Mouse (Mus musculus): Measurements from ENCODE around the gene Tigar. TPM values are rescaled to one million over a fixed set of nuclear protein-coding genes. Genes with fewer than 3 reads are reported as not detected.

Gene Tigar
- 10 to 100 TPM; 30.6 to 36.6 TPM for total RNA-seq (2021)
- long read RNA-seq, experiment 1, partial matches to known transcripts, result 0 of 19 reads
- long read RNA-seq, experiment 1, other reads (novel, unspliced or antisense), result 16 of 19 reads
- long read RNA-seq, experiment 2, transcript Tigar-201 (6 exons, 3,651 nt), result major isoform, 5 of 55 reads
- long read RNA-seq, experiment 2, partial matches to known transcripts, result 1 of 55 reads
- long read RNA-seq, experiment 2, other reads (novel, unspliced or antisense), result 49 of 55 reads

DNA sequence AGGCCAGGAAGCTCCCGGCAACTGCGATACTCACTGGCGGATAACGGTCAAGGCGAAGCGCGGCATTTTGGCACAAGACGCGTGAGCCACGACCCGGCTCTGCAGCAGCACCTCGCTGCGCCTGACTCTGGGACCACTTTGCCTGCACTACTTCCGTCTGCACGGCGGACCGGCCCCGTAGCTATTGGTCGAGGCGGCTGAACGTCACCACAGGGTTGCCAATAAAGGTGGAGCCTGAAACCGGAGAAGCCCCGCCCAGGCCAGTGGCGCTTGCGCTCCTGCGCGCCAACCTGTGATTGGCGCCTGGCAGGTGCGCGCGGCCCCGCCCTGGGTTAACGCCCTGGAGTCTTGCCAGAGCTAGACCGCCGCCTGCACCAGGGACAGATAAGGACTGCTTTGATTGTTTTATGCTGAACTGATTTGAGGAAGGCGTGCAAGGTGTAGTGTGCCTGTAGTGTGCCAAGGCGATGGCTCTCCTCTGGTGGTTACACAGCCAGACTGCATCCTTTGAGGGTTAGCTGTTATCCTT is at the start of gene Tigar:
Tigar (minus strand) TSS at position 156 of the 529 bp plus-strand sequence.
- peak; percentile 93 to 96 for DNase-seq (ENCODE audit: low spot score in 2 of 2)

DNA sequence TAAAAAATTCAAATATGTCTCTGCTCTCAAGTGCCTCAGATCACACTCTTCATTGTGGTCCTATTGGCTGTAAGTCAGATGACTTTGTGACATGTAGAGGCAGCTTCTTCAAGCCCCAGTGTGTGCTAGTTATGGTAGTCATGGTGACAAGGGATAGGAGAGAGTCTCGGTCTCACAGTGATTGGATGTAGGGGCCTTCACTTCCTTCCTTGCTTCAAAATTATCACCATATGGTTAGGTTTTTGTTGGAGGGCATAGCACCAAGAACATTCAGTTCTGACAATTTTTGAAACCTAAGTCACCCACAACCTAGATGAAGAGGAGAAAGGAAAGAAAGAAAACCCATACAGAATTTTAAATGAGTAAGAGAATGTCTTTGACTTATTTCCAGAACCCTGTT is 48.0 kb upstream of the Tigar start:
- no peak for DNase-seq (ENCODE audit: low spot score in 2 of 2)

DNA sequence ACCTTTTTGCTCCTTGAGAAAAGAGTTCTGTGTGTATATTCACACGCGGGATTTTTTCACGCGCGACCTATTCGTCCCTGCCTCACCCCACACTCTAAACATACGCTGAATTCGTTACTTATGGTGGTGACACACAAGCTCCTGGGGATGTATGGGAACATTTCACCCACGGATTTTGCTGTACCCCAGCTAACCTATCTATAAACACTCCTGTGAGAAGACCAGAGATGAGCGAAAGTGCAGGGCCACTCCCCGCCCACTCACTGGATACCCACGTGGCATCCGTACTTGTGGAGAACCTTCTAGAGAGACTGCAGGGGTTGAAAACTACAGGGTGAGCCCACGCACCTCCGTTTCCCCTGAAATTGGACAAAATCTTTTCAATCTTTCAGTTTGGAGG is 46.1 kb upstream of the Tigar start:
- DNase-seq (ENCODE audit: low spot score in 2 of 2), result no peak

DNA sequence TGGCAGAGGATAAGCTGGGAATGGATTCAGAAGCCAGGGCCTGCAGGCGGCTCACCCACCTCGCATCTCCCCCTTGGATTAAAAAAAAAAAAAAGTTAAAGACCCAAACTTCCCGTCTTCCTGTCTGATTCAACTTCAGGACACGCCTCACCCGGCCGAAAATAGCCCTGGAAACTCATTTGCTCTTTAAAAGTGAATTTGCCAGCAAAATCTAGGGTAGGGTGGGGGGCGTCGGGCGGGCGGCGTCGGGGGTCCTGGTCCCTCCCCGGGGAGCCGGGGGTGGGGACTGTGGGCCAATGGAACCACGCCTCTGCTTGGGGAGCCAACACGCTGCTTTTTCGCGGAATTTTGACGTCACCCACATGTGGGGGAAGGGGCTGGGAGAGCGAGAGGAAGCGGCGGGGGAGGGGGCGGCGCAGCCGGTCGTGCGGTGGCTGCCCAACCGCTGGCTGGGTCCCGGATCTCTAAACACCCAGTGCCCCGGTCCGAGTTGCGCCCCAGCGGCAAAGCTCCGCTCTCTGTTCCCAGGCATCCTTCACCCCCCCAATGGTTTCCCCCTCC is 45.4 kb upstream of the Tigar start:
- no peak for DNase-seq (ENCODE audit: low spot score in 2 of 2)

DNA sequence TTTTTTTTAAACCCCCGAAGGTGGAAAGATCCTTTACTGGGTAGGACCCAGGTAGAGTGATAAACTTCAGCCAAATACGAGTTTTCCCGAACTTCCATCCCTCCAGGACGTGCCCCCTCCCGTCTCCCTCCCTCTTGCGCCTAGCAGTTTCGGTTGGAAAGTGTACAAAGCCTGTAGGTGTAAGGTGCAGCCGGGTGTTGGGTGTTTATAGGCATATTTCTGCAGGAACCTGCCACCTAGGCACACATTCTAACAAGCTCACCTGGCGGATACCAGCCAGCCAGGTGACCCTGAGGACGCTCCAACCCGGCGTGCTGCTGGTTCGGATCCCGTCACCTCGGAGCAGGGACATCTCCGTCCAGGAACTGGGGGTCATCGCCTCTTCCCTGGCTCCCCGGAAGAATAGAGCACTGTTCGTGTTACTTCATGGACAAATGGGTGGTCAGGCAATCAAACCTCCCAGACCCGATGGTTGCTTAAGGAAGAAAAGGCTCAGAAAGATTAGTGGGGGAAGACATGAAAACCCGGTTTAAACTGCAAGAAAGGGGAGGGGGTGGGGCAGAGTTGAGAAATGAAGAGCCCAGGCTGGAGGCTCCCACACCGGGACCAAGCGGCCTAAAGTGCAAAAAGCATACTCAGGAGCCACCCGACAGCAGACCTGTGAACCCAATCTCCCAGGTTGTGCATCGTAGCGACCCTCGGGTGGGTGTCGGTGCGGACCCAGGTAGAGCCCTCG is 44.8 kb upstream of the Tigar start:
- DNase-seq (ENCODE audit: low spot score in 2 of 2), result no peak

DNA sequence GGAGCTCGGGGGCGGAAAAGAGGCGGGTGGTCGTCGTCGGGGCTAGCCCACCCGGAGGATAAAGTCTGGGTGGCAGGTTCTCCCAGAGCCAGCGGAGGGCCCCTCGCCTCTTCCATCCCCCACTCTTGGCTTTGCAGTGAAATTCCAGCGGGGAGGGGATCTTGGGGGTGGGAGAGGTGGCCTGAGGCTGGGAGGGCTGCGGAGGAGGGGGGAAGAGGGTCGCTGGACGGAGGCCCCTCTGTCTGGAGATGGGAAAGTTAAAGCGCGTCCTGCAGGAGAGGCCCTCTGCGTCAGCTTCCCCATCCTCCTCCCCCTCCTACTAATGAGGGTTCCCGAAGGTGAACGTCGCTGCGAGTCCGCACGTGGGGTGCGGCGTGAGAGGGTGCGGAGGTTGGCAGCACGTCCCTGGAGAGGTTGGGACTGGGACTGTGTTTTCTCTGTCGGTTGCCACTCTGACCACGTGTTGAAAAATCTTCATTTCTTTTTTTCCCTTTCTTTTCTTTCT is 44.0 kb upstream of the Tigar start:
- no peak for DNase-seq (ENCODE audit: low spot score in 2 of 2)

DNA sequence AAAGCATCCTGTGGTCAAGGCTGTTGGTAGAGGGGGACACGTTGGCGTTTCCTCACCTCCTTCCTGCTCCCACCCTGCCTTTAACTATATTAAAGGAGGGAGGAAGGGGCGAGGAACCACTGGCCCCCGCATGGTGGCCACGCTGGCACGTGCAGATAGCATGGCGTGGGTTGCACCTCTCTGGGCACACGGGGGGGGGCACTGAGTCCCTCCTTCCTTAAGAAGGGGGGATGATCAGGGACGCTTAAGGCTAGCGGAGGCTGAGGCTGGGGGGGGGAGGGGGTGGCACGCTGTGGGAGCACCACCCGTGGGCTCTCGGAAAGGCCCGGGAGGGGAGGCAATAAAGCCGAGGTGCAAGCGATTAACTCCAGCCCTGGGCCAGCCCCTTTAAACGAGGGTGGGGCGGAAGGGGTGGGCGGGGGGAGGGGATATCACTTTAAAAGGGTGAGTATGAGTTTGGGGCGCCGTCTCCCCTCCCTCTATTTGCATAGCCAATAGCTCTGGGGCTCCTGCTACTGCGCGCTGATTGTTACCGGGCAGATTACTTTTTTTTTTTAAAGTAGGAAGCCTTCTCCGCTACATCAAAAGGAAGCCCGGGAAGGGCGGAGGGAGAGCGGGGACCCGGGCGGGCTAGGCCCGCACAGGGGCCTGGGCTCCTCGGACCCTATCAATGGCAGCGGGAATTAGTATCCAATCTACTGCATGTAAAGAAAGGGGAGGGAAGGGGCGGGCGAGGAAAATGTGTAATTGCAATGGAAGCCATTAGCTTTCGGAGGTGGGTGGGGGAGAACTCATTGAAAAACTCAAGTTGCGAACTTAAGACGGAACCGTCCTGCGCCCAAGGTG is 43.0 kb upstream of the Tigar start, which contains the start of gene Ccnd2:
Ccnd2 (minus strand) TSS at position 88 of the 846 bp plus-strand sequence.
- peak in 1 of 2 experiments; percentile 86 for DNase-seq (ENCODE audit: low spot score in 2 of 2)

DNA sequence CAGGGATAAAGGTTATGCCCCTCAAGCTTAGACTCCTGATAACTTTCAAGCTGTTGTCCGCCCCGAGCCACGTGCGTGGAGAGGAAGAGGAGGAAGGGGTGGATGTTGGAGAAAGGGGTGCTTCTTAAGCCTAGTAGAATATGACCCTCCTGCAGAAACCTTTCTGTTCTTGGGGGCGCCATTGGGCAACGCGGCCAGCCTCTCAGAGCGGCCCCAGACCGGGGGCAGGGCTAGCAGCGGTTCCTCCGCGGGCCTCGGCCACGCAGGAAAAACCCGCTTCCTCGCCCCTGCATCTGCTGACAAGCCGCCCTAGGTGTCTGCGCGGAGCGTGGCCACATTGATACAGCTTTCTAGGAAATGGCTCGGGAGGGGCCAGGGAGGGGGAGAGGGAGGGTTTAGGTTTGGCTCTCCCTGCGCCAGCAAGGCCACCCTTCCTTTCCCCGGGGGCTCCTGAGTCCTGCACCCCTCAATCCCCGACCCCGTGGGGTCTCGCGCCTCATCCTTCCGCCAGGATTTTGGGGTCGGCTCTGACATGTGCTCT is 42.3 kb upstream of the Tigar start:
- no peak for DNase-seq (ENCODE audit: low spot score in 2 of 2)

DNA sequence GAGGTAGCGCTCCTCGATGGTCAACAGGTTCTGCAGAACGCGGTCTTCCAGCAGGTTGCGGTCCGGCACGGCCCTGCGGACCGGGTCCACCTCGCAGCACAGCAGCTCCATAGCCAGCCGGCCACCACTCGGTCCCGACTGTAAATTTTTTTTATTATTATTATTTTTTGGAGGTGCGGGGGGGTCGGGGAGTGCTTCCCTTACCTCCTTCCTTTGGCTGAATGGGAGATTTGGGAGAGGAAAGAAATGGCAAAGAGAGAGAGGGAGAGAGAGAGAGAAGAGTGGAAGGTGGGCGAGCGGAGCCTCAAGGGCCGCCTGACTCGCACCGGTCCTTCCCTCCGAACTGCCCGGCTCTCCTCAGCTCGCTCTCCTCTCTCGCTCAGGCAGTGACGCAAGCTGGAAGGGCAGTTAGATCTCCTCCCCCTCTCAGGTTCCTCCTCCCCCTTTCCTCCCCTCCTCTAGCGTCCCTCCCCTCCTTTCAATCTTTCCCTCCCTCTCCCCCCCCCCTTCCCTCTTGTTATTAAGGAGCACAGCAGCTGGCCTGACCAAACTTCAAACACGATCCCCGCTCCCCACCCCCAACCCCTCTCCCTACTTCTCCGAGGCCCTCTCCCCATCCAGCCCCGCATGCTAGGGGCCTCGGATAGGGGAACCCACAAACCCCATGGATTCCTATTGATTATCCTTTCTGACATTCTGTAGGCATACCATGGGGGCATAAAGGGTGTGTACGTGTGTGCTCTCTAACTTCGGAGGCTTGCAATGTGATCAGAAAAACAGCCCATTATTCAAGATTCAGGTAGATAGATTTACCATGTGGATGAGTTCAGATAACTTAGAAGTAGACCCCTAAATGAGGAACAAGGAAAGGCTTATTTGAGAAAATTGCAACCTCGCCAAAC is 41.6 kb upstream of the Tigar start:
- DNase-seq (ENCODE audit: low spot score in 2 of 2), result peak in 1 of 2 experiments; percentile 81

DNA sequence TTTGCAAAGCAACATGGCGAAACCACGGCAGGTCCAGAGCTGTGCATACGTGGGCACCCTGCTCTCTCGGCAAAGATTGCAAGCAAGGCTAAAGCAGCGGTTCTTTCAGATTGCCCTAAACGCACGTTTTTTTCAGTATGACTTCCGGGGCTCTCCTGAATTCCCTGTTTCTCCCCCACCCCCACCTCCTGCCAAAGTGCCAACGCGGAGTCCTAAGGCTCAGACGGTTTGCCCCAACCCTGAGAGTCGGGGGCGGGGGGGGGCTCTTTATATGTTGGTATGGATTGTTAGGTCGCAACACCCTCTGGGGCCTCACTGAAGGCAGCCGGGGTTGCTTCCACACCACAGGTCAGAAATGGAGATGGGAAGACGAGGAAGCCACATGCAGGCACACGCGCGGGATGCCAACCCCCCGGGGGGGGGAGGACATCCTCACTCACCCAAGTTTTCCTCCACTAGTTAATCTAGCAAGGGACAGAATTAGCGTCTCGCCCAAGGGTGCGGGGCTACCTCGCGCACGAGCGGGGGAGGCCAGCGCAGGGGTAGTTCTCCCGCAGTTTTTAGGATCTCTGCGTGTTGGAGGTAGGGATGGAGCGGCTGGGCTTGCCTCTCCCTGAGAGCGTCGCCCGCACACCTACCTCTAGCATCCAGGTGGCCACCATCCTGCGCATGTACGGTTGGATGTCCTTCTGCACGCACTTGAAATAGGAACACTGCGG is 40.7 kb upstream of the Tigar start:
- no peak for DNase-seq (ENCODE audit: low spot score in 2 of 2)

DNA sequence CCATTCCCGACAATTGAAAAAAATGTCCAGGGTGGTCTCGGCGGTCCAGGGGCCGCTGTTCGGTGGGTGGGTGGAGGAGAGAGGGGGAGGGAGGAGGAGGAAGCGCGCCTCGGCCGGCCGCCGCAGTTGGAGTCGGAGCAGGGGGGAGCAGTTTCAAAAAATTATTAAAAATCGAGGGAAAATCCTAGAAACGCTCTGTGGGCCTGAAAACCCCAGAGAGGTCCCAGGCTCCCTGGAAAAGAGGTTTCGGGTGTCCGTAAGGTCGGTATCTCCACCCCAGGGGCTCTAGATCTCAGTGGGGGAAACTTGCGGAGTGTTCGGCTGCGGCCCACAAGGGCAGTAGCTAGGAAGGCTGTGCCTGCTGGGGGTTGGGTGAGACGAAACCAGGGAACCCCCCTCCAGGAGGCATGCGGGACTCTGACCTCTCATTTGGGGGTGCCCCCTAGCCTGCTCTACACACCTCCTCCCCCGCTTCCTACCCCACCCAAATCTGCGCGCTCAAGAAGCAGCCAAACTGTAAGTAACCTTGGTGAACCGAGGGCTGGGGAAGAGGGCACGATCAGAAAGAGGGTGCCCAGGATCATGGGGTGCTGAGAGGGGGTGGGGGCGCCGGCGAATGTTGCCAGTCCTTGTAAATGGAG is 40.1 kb upstream of the Tigar start:
- no peak for DNase-seq (ENCODE audit: low spot score in 2 of 2)

DNA sequence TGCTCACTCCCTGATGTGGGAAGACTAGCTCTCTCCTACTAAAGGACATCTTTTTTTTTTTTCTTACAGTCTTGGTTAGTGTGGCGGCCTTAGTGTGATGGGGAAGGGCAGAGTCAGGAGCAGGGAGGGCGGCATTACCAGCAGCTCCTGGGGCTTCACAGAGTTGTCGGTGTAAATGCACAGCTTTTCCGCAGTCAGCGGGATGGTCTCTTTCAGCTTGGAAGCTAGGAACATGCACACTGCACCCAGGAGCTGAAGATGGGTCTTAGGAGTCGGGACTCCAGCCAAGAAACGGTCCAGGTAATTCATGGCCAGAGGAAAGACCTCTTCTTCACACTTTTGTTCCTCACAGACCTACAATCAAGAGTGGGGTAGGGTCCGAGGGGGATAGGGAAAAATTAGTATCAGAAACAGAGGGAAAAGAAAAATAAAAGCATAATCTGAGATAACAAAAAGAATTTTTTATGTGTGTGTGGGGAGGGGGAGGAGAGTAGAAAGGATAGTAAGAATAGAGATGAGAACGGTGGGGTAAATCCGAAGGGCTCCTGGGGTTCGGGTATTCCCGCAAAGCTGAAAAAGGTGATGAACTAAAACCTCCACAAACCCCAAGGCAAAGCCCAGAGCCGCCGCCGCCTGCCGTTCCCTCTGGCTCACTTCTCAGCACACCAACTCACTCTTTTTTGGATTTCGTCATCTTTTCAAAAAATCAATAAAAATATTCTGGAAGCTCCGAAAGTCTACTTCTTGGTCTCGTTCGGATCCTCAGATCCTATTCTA is 39.4 kb upstream of the Tigar start:
- no peak for DNase-seq (ENCODE audit: low spot score in 2 of 2)

DNA sequence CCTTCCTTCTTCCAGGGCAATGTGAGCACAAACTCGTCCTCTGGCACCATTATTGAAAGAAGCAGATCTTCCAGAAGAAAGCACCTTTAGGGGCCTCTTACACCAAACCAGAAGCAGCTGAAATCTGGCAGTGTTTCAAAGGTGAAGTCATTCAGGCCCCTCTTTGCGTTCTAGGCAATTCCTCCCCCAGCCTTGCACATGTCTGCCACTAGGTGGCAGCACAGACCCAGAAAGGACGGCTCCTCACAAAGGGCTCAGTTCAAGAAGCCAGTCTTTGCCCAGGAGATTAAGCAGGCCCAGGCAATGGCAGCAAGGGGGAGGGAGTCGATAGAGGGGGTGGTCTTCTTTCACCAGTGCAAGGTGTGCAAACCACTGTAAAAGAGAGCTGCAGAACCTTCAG is 38.3 kb upstream of the Tigar start:
- peak; percentile 87 to 90 for DNase-seq (ENCODE audit: low spot score in 2 of 2)

DNA sequence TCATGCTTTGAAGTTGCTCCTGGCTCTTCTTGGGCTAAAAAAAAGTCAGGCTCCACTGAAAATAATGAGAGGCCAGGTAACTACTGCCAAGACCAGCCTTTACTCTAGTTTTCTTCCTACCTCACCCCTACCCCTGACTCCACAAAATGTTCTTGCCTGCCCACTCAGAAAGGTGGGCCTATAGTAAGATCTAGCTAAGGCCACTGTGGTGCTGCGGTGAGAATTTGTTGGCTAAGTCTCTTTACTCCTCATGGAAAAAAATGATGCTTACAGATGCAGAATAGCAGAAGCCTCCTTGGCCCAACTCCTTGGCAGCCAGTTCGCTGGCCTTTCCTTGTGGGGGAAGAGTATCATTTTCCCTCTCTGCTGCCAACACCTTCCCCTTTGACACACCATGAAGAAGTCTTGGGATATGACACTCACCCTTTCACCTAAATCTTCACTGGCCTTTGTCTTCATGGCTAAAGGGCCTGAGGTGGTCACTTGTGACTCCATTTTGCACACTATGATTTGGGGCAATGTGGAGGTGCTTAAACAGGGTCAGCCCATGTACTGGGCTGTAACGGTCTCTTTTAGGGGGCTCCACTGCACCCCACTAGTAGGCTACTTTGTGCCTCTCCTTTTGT is 37.1 kb upstream of the Tigar start:
- no peak for DNase-seq (ENCODE audit: low spot score in 2 of 2)

DNA sequence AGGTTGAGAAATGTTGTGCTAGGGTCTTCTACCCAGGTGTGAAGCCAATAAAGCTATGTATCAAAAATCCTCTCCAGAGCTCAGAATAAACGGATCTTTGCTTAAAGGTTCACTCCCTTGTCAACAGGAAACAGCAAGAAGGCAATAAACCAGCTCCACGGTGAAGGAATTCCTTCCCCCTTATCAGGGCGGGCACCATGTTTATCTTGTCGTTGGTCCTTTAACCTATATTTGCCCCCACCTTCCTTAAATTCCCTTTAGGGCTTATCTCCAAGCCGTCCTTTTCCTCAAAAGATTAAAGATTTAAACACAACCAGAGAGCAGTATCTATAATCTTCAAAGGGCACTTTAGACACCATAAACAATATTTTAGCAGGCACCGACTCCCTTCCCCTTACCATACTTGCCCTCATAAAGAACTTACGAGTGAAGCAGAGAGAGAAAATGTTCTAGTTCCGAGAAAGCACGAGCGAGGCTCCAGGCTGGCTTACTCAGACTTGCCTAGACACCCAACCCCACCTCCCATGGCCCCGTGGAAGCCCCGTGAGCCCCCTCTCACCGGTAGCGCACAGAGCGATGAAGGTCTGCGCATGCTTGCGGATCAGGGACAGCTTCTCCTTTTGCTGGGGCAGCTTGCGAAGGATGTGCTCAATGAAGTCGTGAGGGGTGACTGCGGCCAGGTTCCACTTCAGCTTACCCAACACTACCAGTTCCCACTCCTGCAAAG is 36.3 kb upstream of the Tigar start:
- no peak for DNase-seq (ENCODE audit: low spot score in 2 of 2)

DNA sequence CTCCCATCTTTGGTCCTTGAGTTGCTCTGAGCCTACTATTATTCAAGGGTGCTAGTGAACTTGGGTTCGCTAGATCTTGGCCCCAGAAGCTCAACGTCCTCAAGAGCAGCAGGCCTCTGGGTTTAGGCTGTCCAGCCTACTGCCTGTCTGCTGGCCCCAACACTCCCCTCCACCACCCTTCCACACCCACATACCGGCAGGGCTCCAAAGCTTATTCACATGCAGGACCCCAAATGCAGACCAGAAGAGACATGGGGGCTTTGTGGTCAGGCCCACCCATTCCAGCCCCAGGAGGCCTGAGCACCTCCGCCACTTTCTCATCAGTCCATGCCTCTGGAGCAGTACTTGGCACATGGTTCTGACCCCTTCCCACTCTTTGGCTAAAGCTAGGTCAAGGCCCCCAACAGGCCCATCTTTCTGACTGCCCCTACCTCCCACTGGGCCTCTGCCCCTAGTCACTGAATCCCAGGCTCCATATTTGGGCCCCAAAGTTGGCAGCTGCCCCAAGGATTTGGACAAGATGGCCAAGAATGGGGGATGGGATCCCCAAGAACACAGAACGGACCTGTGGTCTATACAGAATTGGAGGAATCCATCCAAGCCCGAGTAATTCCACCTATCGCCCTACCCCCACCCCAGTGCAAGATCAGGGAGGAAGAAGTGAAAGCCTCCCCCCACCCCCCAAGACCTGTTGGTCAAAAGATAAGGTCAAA is 34.4 kb upstream of the Tigar start:
- DNase-seq (ENCODE audit: low spot score in 2 of 2), result no peak

All from layer of hippocampus, postnatal 14 days (tissue).